Comparison of ENCODE assay signal across 8 mouse cellular contexts in genomic region chr10:7390239-7391091, GRCm38 (mm10).
DNase-seq lines count a peak whose midpoint lies in the region; ATAC-seq lines count a peak whose summit lies in the region.

No protein-coding gene starts in this region.

- H3K27me3 ChIP-seq in forebrain, embryonic 13.5 days = peaks cover 46% of the 10 kb centered on the region
- peaks cover 22% of the 10 kb centered on the region for H3K27me3 ChIP-seq in intestine, embryonic 15.5 days (replicated peaks)
- H3K27me3 ChIP-seq in liver, embryonic 16.5 days (ENCODE audit: control insufficient read depth, insufficient read depth, low read depth, low read length) = peaks cover 39% of the 10 kb centered on the region
- H3K27me3 ChIP-seq in neural tube, embryonic 13.5 days = peaks cover 49% of the 10 kb centered on the region

- peaks cover 22% of the 10 kb centered on the region for H3K4me1 ChIP-seq in forebrain, embryonic 13.5 days
- H3K4me1 ChIP-seq in intestine, embryonic 15.5 days (replicated peaks) = peaks cover 10% of the 10 kb centered on the region
- H3K4me1 ChIP-seq in liver, embryonic 16.5 days (ENCODE audit: control insufficient read depth, low read depth, low read length) = no peaks in the 10 kb centered on the region
- H3K4me1 ChIP-seq in neural tube, embryonic 13.5 days (replicated peaks) = peaks cover 28% of the 10 kb centered on the region

- peak overlapping the region; percentile 61 for H3K9ac ChIP-seq in forebrain, embryonic 13.5 days
- H3K9ac ChIP-seq in intestine, embryonic 15.5 days = peak overlapping the region; percentile 49
- H3K9ac ChIP-seq in liver, embryonic 16.5 days (ENCODE audit: low read depth, low read length) = no peak overlapping the region
- peak overlapping the region; percentile 65 for H3K9ac ChIP-seq in neural tube, embryonic 13.5 days

- no peak overlapping the region for H3K27ac ChIP-seq in forebrain, embryonic 13.5 days
- no peak overlapping the region for H3K27ac ChIP-seq in intestine, embryonic 15.5 days
- H3K27ac ChIP-seq in liver, embryonic 16.5 days (ENCODE audit: low read length) = no peak overlapping the region
- H3K27ac ChIP-seq in neural tube, embryonic 13.5 days (replicated peaks) = no peak overlapping the region

- no peaks in the 10 kb centered on the region for H3K36me3 ChIP-seq in forebrain, embryonic 13.5 days (ENCODE audit: poor library complexity, severe bottlenecking)
- H3K36me3 ChIP-seq in intestine, embryonic 15.5 days = no peaks in the 10 kb centered on the region
- no peaks in the 10 kb centered on the region for H3K36me3 ChIP-seq in liver, embryonic 16.5 days (ENCODE audit: control insufficient read depth, insufficient read depth)
- no peaks in the 10 kb centered on the region for H3K36me3 ChIP-seq in neural tube, embryonic 13.5 days

- peak; percentile 57 for ATAC-seq in forebrain, embryonic 13.5 days
- peak; percentile 76 for ATAC-seq in intestine, embryonic 15.5 days
- ATAC-seq in liver, embryonic 16.5 days (ENCODE audit: low read depth) = no peak
- peak; percentile 57 for ATAC-seq in neural tube, embryonic 13.5 days (ENCODE audit: low read depth)

- H3K9me3 ChIP-seq in forebrain, embryonic 13.5 days (replicated peaks) = no peaks in the 10 kb centered on the region
- H3K9me3 ChIP-seq in intestine, embryonic 15.5 days = 0 out of 2 replicates have a peak, but pooled peaks cover 2% of the 10 kb centered on the region
- H3K9me3 ChIP-seq in liver, embryonic 16.5 days (replicated peaks; ENCODE audit: control insufficient read depth, low read length) = no peaks in the 10 kb centered on the region
- H3K9me3 ChIP-seq in neural tube, embryonic 13.5 days = no peaks in the 10 kb centered on the region

- H3K4me3 ChIP-seq in forebrain, embryonic 13.5 days = peak overlapping the region; percentile 61
- H3K4me3 ChIP-seq in intestine, embryonic 15.5 days (replicated peaks) = peak overlapping the region; percentile 64
- H3K4me3 ChIP-seq in liver, embryonic 16.5 days (ENCODE audit: low read depth, low read length) = peak overlapping the region; percentile 58
- H3K4me3 ChIP-seq in neural tube, embryonic 13.5 days = peak overlapping the region; percentile 63

- WGBS in forebrain, embryonic 13.5 days = 7% methylated on average over 46 of the region's 49 CpGs
- 8% methylated on average over 47 of the region's 49 CpGs for WGBS in intestine, embryonic 15.5 days
- WGBS in liver, embryonic 16.5 days (ENCODE audit: insufficient replicate concordance) = 8% methylated on average over 48 of the region's 49 CpGs
- WGBS in neural tube, embryonic 13.5 days = 9% methylated on average over 49 of the region's 49 CpGs

- peak; percentile 11 to 13 for DNase-seq in left cerebral cortex, adult 18-20 months (ENCODE audit: low spot score in 2 of 2)
- no peak for DNase-seq in left cerebral cortex, adult 9 months (ENCODE audit: low spot score in 2 of 2)
- peak; percentile 29 for DNase-seq in brain, adult 2 months (ENCODE audit: low read depth, low spot score)
- DNase-seq in frontal cortex, postnatal 14 days (ENCODE audit: low spot score in 2 of 2) = no peak

- H3K4me2 ChIP-seq in forebrain, embryonic 13.5 days = peak overlapping the region; percentile 99
- peak overlapping the region; percentile 100 for H3K4me2 ChIP-seq in intestine, embryonic 15.5 days (replicated peaks)
- H3K4me2 ChIP-seq in liver, embryonic 16.5 days (ENCODE audit: low read depth, low read length) = peak overlapping the region; percentile 68
- H3K4me2 ChIP-seq in neural tube, embryonic 13.5 days = peak overlapping the region; percentile 100

Comparison
In these comparisons a context has a peak if more than half of its experiments do, and no peak if none do; other contexts are left out.
1. DNase-seq: peak in left cerebral cortex, adult 18-20 months (2 of 2) and brain, adult 2 months (single experiment); none in left cerebral cortex, adult 9 months (0 of 2) and frontal cortex, postnatal 14 days (0 of 2).
2. Peak in every context shown above with its lines, with median percentiles within 50 percentile points of each other: H3K4me2 ChIP-seq and H3K4me3 ChIP-seq.